Mouse (Mus musculus) olfactory bulb, adult 2 months (tissue): ENCODE data around the gene Olfr653. TPM values are rescaled to one million over a fixed set of nuclear protein-coding genes. Genes with fewer than 3 reads are reported as not detected.

Experiments
- H3K27ac ChIP-seq: fragments of 200-500 bp; 2 replicates; pipeline ENCODE4 v1.5.1; 2012; ENCODE audit warnings: low read depth, low read length; ENCODE audit not compliant: insufficient read depth
- H3K4me1 ChIP-seq: fragments of 200-500 bp; 2 replicates; pipeline ENCODE4 v1.6.1; 2012; ENCODE audit warnings: low read length; ENCODE audit not compliant: control insufficient read depth, insufficient read depth
- H3K4me3 ChIP-seq: fragments of 200-500 bp; 2 replicates; pipeline ENCODE4 v1.5.1; 2012; ENCODE audit warnings: mild to moderate bottlenecking, low read depth, low read length, moderate library complexity; ENCODE audit not compliant: insufficient read depth
- CTCF ChIP-seq: fragments of 200-500 bp; IDR thresholded peaks from 2 replicates; pipeline ENCODE4 v1.5.1; 2012; ENCODE audit warnings: low read depth, mild to moderate bottlenecking, low read length, moderate library complexity; ENCODE audit not compliant: insufficient read depth
- POLR2A ChIP-seq: fragments of 200-500 bp; IDR thresholded peaks from 2 replicates; pipeline ENCODE4 v1.6.1; 2012; ENCODE audit warnings: mild to moderate bottlenecking, low read depth, low read length, moderate library complexity; ENCODE audit not compliant: insufficient read depth
- WGBS: fragments of 180-500 bp; shearing (Covaris S2); methylation state at CpG from one replicate; pipeline ENCODE4 v1.1.7; 2018; 5-methylcytosine and 5-hydroxymethylcytosine counted together
- polyA plus RNA-seq: library from polyadenylated mRNA; stranded (reverse); fragments of >200 nt; gene quantifications from 2 replicates; pipeline ENCODE4 v1.2.4, GENCODE M21; 2012; ENCODE audit warnings: low replicate concordance; ENCODE audit not compliant: missing spikeins, insufficient read depth, insufficient read length

The Olfr653 gene
- polyA plus RNA-seq, 1 experiment: not detected

DNA sequence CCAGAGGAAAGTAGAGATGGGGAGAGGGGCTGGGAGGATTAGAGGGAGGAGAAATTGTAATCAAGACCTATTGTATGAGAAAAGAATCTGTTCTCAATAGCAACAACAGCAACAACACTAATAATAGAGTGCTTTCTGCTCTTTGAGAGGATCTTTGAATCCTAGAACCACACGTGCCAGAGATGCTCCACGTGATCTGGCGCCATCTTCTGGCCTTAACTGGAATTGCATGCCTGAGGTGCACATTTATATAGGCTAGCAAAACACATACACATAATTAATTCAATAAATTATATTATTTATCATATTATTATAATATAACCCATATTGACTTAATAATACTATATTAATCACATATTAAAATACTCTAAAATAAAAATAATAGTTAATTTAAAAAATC is 26.1 kb downstream of the Olfr653 start:
- Histone ChIP-seq H3K27ac (no peak overlapping the region), H3K4me3 (no peak overlapping the region), H3K4me1 (no peaks in the 10 kb centered on the region)
- TF ChIP-seq POLR2A (no peak), CTCF (no peak)
- WGBS: 4% methylated on average over 3 of the region's 3 CpGs

DNA sequence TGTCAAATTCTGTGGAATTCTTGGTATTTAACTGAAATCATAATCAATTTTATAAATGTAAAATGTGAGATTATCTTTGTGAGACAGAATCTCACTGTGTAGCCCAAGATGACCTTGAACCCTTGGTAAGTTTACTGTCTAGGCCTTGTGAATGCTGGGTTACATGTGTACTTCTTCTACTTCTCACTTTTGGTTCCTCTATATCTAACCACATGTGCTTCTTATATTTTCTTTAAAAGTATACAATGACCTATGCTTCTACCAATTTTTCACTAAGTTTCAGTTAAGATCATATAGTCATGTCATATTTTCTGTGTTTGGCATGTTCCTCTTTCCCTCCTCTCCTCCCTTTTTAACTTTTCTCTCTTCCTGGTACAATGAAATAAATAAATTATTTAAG is 27.6 kb downstream of the Olfr653 start:
- Histone ChIP-seq H3K4me1 (no peaks in the 10 kb centered on the region), H3K27ac (no peak overlapping the region), H3K4me3 (no peak overlapping the region)
- no peak for TF ChIP-seq POLR2A
- no peak for TF ChIP-seq CTCF

DNA sequence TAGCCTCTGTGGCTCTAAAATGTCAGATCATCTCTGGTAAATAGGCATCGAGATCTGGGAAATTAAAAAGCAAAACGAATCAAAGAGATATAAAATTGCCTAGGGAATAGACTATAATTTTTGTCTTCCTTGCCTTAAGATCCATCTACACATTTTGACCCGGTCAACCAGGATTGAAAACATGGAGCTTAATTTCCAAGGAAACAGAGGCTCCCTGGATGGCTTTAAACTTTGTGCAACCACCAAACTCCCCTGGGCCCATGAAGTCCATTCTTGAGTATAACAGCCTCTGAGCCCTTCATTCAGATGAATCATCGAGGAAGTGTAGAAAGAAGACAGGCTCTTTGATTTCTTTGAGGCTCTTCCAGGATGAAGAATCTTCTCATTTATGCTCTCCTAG is 36.5 kb downstream of the Olfr653 start, which contains the start of gene Olfr656:
Olfr656 (plus strand) TSS at position 301 of the 400 bp plus-strand sequence.
- WGBS: 70% methylated on average over 4 of the region's 4 CpGs

DNA sequence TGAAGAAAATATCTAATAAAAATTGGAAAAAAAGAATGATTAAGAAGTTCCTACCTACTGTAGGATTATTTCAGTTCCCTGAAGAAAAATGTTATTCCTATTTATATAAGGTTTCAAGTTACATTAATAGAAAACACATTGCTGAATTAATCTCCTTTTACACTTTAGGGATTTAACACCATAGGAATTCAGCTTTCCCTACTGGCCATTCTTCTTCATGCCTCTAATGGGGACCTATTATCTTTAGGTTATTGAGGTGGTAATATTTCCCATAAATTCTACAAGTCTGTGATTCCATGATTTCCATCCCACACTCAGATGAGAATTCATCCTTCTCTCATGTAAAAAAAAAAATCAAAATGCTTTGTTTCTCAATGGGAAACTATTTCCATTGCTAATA is 47.4 kb downstream of the Olfr653 start, which contains the start of gene Olfr657:
Olfr657 (plus strand) TSS at position 301 of the 400 bp plus-strand sequence.
- TF ChIP-seq POLR2A: no peak
- TF ChIP-seq CTCF: no peak
- H3K27ac ChIP-seq: no peak within 1 kb of the TSS
- no peaks in the 10 kb centered on the region for H3K4me1 ChIP-seq
- H3K4me3 ChIP-seq: no peak within 1 kb of the TSS

More for the DNA sequence above, 36.5 kb downstream of the Olfr653 start, which contains the start of gene Olfr656:
- Histone ChIP-seq H3K27ac (no peak within 1 kb of the TSS), H3K4me3 (no peak within 1 kb of the TSS), H3K4me1 (no peaks in the 10 kb centered on the region)
- TF ChIP-seq CTCF: no peak

Other genes starting within 250 kb of the Olfr653 start
- gene Trim34b, start 247.8 kb upstream of the Olfr653 start, polyA plus RNA-seq: not detected in 2 replicates
- not detected in 2 replicates for gene Trim12c, start 224.0 kb upstream of the Olfr653 start, polyA plus RNA-seq
- not detected in 2 replicates for gene Trim30b, start 207.4 kb upstream of the Olfr653 start, polyA plus RNA-seq
- not detected in 2 replicates for gene Trim30c, start 176.5 kb upstream of the Olfr653 start, polyA plus RNA-seq
- gene Trim30a, start 112.1 kb upstream of the Olfr653 start, polyA plus RNA-seq: not detected in 2 replicates
- not detected in 2 replicates for gene Trim30d, start 69.5 kb upstream of the Olfr653 start, polyA plus RNA-seq
- not detected in 2 replicates for gene Olfr651, start 27.2 kb upstream of the Olfr653 start, polyA plus RNA-seq
- not detected in 2 replicates for gene Olfr652, start 16.4 kb upstream of the Olfr653 start, polyA plus RNA-seq
- gene Olfr654, start 9.7 kb downstream of the Olfr653 start, polyA plus RNA-seq: not detected in 2 replicates
- gene Olfr655, start 24.5 kb downstream of the Olfr653 start, polyA plus RNA-seq: not detected in 2 replicates
- gene Olfr656, start 36.6 kb downstream of the Olfr653 start, polyA plus RNA-seq: not detected in 2 replicates
- not detected in 2 replicates for gene Olfr657, start 47.5 kb downstream of the Olfr653 start, polyA plus RNA-seq
- not detected in 2 replicates for gene Olfr658, start 70.0 kb downstream of the Olfr653 start, polyA plus RNA-seq
- gene Olfr659, start 89.4 kb downstream of the Olfr653 start, polyA plus RNA-seq: not detected in 2 replicates
- not detected in 2 replicates for gene Olfr661, start 109.2 kb downstream of the Olfr653 start, polyA plus RNA-seq
- gene Usp17le, start 200.2 kb downstream of the Olfr653 start, polyA plus RNA-seq: not detected in 2 replicates